Comparison of ENCODE assay signal across 8 mouse cellular contexts in genomic region chr2:131204410-131204981, GRCm38 (mm10). TPM values are rescaled to one million over a fixed set of nuclear protein-coding genes. Genes with fewer than 3 reads are reported as not detected.
A peak's percentile ranks its signal among the peaks of the same experiment; 100 is the strongest.
DNase-seq lines count a peak whose midpoint lies in the region; TF ChIP-seq lines count a peak whose summit lies in the region.

No protein-coding gene starts in this region.

- 4% methylated on average over 7 of the region's 7 CpGs for WGBS in lung, adult 2 months

- DNase-seq in CD4-positive, CD25-positive, alpha-beta regulatory T cell, adult 2 months (ENCODE audit: low read depth, low spot score) = peak; percentile 22
- peak; percentile 95 to 97 for DNase-seq in adrenal gland, adult (ENCODE audit: inconsistent age in 2 of 2, low spot score in 1 of 2)
- DNase-seq in fibroblast of lung, adult 2 months (ENCODE audit: low read depth) = peak; percentile 98
- peak; percentile 98 for DNase-seq in heart, postnatal 25 days (ENCODE audit: low spot score)
- peak; percentile 69 for DNase-seq in layer of hippocampus, adult 9-10 months (ENCODE audit: low spot score)
- DNase-seq in lung, adult 2 months = peak; percentile 98
- peak; percentile 66 for DNase-seq in right cerebral cortex, postnatal 4 days
- no peak for DNase-seq in B cell, adult 2 months

- intact Hi-C loops in heart, postnatal 25 days (cut with DNase I) = no loop called here

- TF ChIP-seq POLR2A in lung, adult 2 months (IDR thresholded peaks at IDR 0.05; ENCODE audit: borderline replicate concordance, extremely low read depth, low read depth, low read length) = peak; percentile 47; the same call in 1 of the 2 replicates

- TF ChIP-seq CTCF in lung, adult 2 months (IDR thresholded peaks at IDR 0.05; ENCODE audit: insufficient read depth, low read length) = no peak

- peaks cover 17% of the 10 kb centered on the region for H3K4me1 ChIP-seq in lung, adult 2 months (ENCODE audit: control insufficient read depth, insufficient read depth, low read length)

- peak overlapping the region; percentile 47 for H3K4me3 ChIP-seq in lung, adult 2 months (replicated peaks; ENCODE audit: extremely low read depth, low read depth, low read length)

RNA-seq across cellular contexts. Expression of gene Ap5s1, which starts 2.4 kb away (rescaled TPM):
- total RNA-seq in heart, postnatal 25 days (2021) = 10 to 100 TPM; 34.4 to 42.7 TPM
- polyA plus RNA-seq in lung, adult 2 months (2012; rRNA removed) = 44.5 and 46.4 TPM in 2 replicates

RNA-seq across cellular contexts. Expression of gene Spef1, which starts 17.4 kb away (rescaled TPM):
- 1 to 10 TPM; 7.1 to 8.7 TPM for total RNA-seq in heart, postnatal 25 days (2021)
- 16.6 and 19.2 TPM in 2 replicates for polyA plus RNA-seq in lung, adult 2 months (2012; rRNA removed)

RNA-seq across cellular contexts. Expression of gene Cdc25b, which starts 17.7 kb away (rescaled TPM):
- 1 to 10 TPM; 6.1 to 8.1 TPM for total RNA-seq in heart, postnatal 25 days (2021)
- 34.5 and 39.1 TPM in 2 replicates for polyA plus RNA-seq in lung, adult 2 months (2012; rRNA removed)

RNA-seq across cellular contexts. Expression of gene Cenpb, which starts 24.6 kb away (rescaled TPM):
- total RNA-seq in heart, postnatal 25 days (2021) = 10 to 100 TPM; 76.6 to 80.9 TPM
- 131 and 138 TPM in 2 replicates for polyA plus RNA-seq in lung, adult 2 months (2012; rRNA removed)

RNA-seq across cellular contexts. Expression of gene Mavs, which starts 29.4 kb away (rescaled TPM):
- 10 to 100 TPM; 69.3 to 69.9 TPM for total RNA-seq in heart, postnatal 25 days (2021)
- 49.8 and 59.7 TPM in 2 replicates for polyA plus RNA-seq in lung, adult 2 months (2012; rRNA removed)

Comparison
In these comparisons a context has a peak if more than half of its experiments do, and no peak if none do; other contexts are left out.
1. DNase-seq: peak in CD4-positive, CD25-positive, alpha-beta regulatory T cell, adult 2 months (single experiment), adrenal gland, adult (2 of 2), fibroblast of lung, adult 2 months (single experiment), heart, postnatal 25 days (single experiment), layer of hippocampus, adult 9-10 months (single experiment), lung, adult 2 months (single experiment) and right cerebral cortex, postnatal 4 days (single experiment); none in B cell, adult 2 months (0 of 2).